Mouse (Mus musculus) limb, embryonic 11.5 days (tissue): ENCODE results near the gene Pde3b. TPM values are rescaled to one million over a fixed set of nuclear protein-coding genes. Genes with fewer than 3 reads are reported as not detected.
"Not testable (repeated sequence)": the region's sequence is repeated elsewhere in the genome, so short reads cannot be mapped to it uniquely, and the experiment has no call there.

Source experiments
- ATAC-seq: fragments of 200-750 bp; cut with Nextera tagmentation; 2 replicates; pipeline ENCODE4 v1.8.0; 2017; ENCODE audit warnings: low read depth; ENCODE audit not compliant: insufficient number of reproducible peaks, low FRiP score, low TSS enrichment
- DNase-seq: peaks from one replicate; pipeline ENCODE4 v3.0.0-alpha.2; 2015; ENCODE audit warnings: low spot score
- H3K27ac ChIP-seq: fragments of 300-500 bp; sonication (generic); replicated peaks from 2 replicates; pipeline ENCODE4 v1.5.1; 2014; ENCODE audit warnings: low read depth, mild to moderate bottlenecking, low read length
- H3K27me3 ChIP-seq: fragments of 300-500 bp; sonication (generic); 2 replicates; pipeline ENCODE4 v1.6.1; 2014; ENCODE audit warnings: mild to moderate bottlenecking, low read length, mixed read lengths; ENCODE audit not compliant: control insufficient read depth, insufficient read depth
- H3K36me3 ChIP-seq: fragments of 300-500 bp; sonication (generic); 2 replicates; pipeline ENCODE4 v1.6.1; 2014; ENCODE audit warnings: mild to moderate bottlenecking, low read length, moderate library complexity, mixed read lengths; ENCODE audit not compliant: control insufficient read depth, insufficient read depth
- H3K4me1 ChIP-seq: fragments of 300-500 bp; sonication (generic); 2 replicates; pipeline ENCODE4 v1.6.1; 2014; ENCODE audit warnings: low read length, mixed read lengths; ENCODE audit not compliant: control insufficient read depth, insufficient read depth
- H3K4me2 ChIP-seq: fragments of 300-500 bp; sonication (generic); 2 replicates; pipeline ENCODE4 v1.6.1; 2014; ENCODE audit warnings: low read depth, mild to moderate bottlenecking, moderate library complexity; ENCODE audit not compliant: severe bottlenecking
- H3K4me3 ChIP-seq: fragments of 300-500 bp; sonication (generic); 2 replicates; pipeline ENCODE4 v1.5.1; 2014; ENCODE audit warnings: low read depth, low read length
- H3K9ac ChIP-seq: fragments of 300-500 bp; sonication (generic); 2 replicates; pipeline ENCODE4 v1.6.1; 2014; ENCODE audit warnings: mild to moderate bottlenecking, low read length
- H3K9me3 ChIP-seq: fragments of 300-500 bp; sonication (generic); 2 replicates; pipeline ENCODE4 v1.6.1; 2016; ENCODE audit warnings: low read length; ENCODE audit not compliant: control insufficient read depth
- WGBS: fragments of 180-500 bp; shearing (Covaris S2); extraction: QIAGEN DNeasy Blood & Tissue Kit; methylation state at CpG from one replicate; pipeline ENCODE4 v1.1.7; 2014; 5-methylcytosine and 5-hydroxymethylcytosine counted together
- polyA plus RNA-seq: library from polyadenylated mRNA; unstranded; fragments of >200 nt; fragmentation: Nextera tagmentation; extraction: Ambion mirVana; gene quantifications from 2 replicates; pipeline ENCODE4 v1.2.1, GENCODE M21; 2014

The Pde3b gene
- polyA plus RNA-seq, 1 experiment from 2014 or later: 11.3 TPM

DNA sequence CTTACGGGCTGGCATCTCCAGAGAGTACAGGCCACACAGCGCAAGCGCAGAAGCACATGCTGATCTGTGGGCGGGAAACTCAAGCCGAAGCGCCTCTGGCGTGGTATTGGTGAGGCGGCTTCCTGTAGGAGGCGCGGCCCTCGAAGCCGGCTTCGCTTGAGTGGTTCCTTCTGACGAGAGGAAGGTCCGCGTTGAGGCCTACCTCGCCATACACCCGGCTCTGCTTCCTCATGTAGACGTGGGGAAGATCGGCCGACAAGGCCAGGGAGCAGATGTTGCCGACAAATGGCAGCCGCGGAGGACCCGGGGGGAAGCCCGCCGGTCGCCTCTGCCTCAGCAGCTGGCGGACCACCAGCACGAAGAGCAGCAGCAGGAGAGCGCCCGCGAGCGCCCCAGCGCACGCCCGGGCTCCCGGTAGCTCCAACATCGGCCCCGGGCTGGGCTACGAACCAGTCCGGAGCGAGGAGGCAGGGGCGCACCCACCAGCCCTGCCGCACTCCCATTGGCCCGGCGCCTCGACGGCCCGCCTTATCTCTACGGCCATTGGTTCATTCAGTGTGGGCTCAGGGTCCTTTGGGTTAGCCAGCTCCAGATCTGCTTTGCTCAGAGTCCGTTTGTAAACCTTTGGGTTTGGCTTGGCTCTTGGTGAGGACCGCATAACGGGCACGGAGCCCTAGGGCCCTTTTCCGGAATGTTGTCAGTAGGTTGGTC, 147.6 kb downstream of the Pde3b start, which contains the start of gene Cyp2r1:
Gene Cyp2r1, minus strand, starts transcription at position 442 of the 711 bp plus-strand sequence.
- H3K9ac ChIP-seq: peak within 1 kb of the TSS; percentile 71
- peak within 1 kb of the TSS; percentile 41 for H3K4me3 ChIP-seq
- ATAC-seq (peak; percentile 100), DNase-seq (peak; percentile 88)
- no peaks in the 10 kb centered on the region for H3K27me3 ChIP-seq
- H3K4me1 ChIP-seq: no peaks in the 10 kb centered on the region
- 3% methylated on average over 56 of the region's 56 CpGs for WGBS
- peak within 1 kb of the TSS; percentile 67 for H3K4me2 ChIP-seq
- H3K36me3 ChIP-seq: no peaks in the 10 kb centered on the region
- no peaks in the 10 kb centered on the region for H3K9me3 ChIP-seq
- peak within 1 kb of the TSS; percentile 52; the same call in 1 of the 2 replicates for H3K27ac ChIP-seq

- H3K27ac ChIP-seq, DNase-seq, H3K27me3 ChIP-seq, H3K4me2 ChIP-seq, H3K9ac ChIP-seq, H3K36me3 ChIP-seq, ATAC-seq, H3K4me3 ChIP-seq, H3K9me3 ChIP-seq, H3K4me1 ChIP-seq: not testable (repeated sequence)
- WGBS: 87% methylated on average over 4 of the region's 4 CpGs
These were observed 158.8 kb downstream of the Pde3b start for GRCm38 (mm10) chr7:114573866-114574265.

- Histone ChIP-seq H3K27me3 (no peaks in the 10 kb centered on the region), H3K4me1 (no peaks in the 10 kb centered on the region), H3K4me3 (no peak overlapping the region), H3K27ac (no peak overlapping the region), H3K9me3 (no peaks in the 10 kb centered on the region), H3K9ac (no peak overlapping the region), H3K4me2 (no peak overlapping the region), H3K36me3 (no peaks in the 10 kb centered on the region)
- DNase-seq: no peak
- ATAC-seq: no peak
- WGBS: 78% methylated on average over 3 of the region's 3 CpGs
These were observed 161.8 kb downstream of the Pde3b start for GRCm38 (mm10) chr7:114576931-114577330.

- ATAC-seq (no peak), DNase-seq (no peak)
- Histone ChIP-seq H3K4me3 (no peak overlapping the region), H3K4me2 (no peak overlapping the region), H3K27me3 (no peaks in the 10 kb centered on the region), H3K9ac (no peak overlapping the region), H3K4me1 (no peaks in the 10 kb centered on the region), H3K9me3 (no peaks in the 10 kb centered on the region), H3K36me3 (no peaks in the 10 kb centered on the region), H3K27ac (no peak overlapping the region)
- 68% methylated on average over 1 of the region's 1 CpGs for WGBS
These were observed 162.6 kb downstream of the Pde3b start for GRCm38 (mm10) chr7:114577665-114578064.

GRCm38 (mm10) chr7:114580426-114580825, 165.3 kb downstream of the Pde3b start:
- Histone ChIP-seq H3K36me3 (no peaks in the 10 kb centered on the region), H3K4me1 (no peaks in the 10 kb centered on the region), H3K4me3 (no peak overlapping the region), H3K27ac (no peak overlapping the region), H3K9me3 (no peaks in the 10 kb centered on the region), H3K27me3 (no peaks in the 10 kb centered on the region), H3K4me2 (no peak overlapping the region), H3K9ac (no peak overlapping the region)
- WGBS: 9% methylated on average over 4 of the region's 4 CpGs
- DNase-seq (peak; percentile 56), ATAC-seq (no peak)

- DNase-seq (no peak), ATAC-seq (no peak)
- Histone ChIP-seq H3K4me2 (no peak overlapping the region), H3K9me3 (no peaks in the 10 kb centered on the region), H3K36me3 (no peaks in the 10 kb centered on the region), H3K9ac (no peak overlapping the region), H3K4me3 (no peak overlapping the region), H3K4me1 (no peaks in the 10 kb centered on the region), H3K27me3 (no peaks in the 10 kb centered on the region), H3K27ac (no peak overlapping the region)
- 82% methylated on average over 5 of the region's 5 CpGs for WGBS
These were observed 166.1 kb downstream of the Pde3b start for GRCm38 (mm10) chr7:114581200-114581599.

GRCm38 (mm10) chr7:114582441-114582840, 167.4 kb downstream of the Pde3b start:
- DNase-seq: no peak
- Histone ChIP-seq H3K27ac (no peak overlapping the region), H3K27me3 (no peaks in the 10 kb centered on the region), H3K4me3 (no peak overlapping the region), H3K36me3 (no peaks in the 10 kb centered on the region), H3K4me1 (no peaks in the 10 kb centered on the region), H3K9ac (no peak overlapping the region), H3K4me2 (no peak overlapping the region), H3K9me3 (no peaks in the 10 kb centered on the region)
- WGBS: 59% methylated on average over 2 of the region's 2 CpGs
- no peak for ATAC-seq
